Comparison of ENCODE assay signal across 35 mouse cellular contexts in genomic region chr1:168660956-168661355, GRCm38 (mm10).
"Had no signal": no experiment of that assay in that cellular context is flagged by ENCODE, and none has a peak within 500 bp of the region (broad histone marks: within the 10 kb centered on the region; RNA-seq: fewer than 3 reads in every experiment).

No protein-coding gene starts in this region.

- H3K9me3 ChIP-seq: heart, embryonic 10.5 days; heart, embryonic 12.5 days; heart, embryonic 13.5 days; heart, embryonic 15.5 days; hindbrain, embryonic 10.5 days; hindbrain, embryonic 12.5 days; hindbrain, embryonic 13.5 days; hindbrain, embryonic 15.5 days; intestine, embryonic 15.5 days; kidney, embryonic 15.5 days had no signal

- H3K9ac ChIP-seq: heart, embryonic 12.5 days; heart, embryonic 13.5 days; heart, embryonic 15.5 days; hindbrain, embryonic 12.5 days; hindbrain, embryonic 13.5 days; hindbrain, embryonic 14.5 days; hindbrain, embryonic 15.5 days; intestine, embryonic 15.5 days; kidney, embryonic 15.5 days had no signal

- H3K27me3 ChIP-seq: heart, embryonic 12.5 days; heart, embryonic 13.5 days; heart, embryonic 15.5 days; hindbrain, embryonic 12.5 days; hindbrain, embryonic 13.5 days; hindbrain, embryonic 15.5 days; intestine, embryonic 15.5 days; kidney, embryonic 15.5 days had no signal

- H3K4me2 ChIP-seq: heart, embryonic 11.5 days; heart, embryonic 12.5 days; heart, embryonic 13.5 days; heart, embryonic 15.5 days; hindbrain, embryonic 12.5 days; hindbrain, embryonic 13.5 days; hindbrain, embryonic 14.5 days; hindbrain, embryonic 15.5 days; intestine, embryonic 15.5 days; kidney, embryonic 15.5 days had no signal

- DNase-seq: heart, postnatal 10 days; heart, postnatal 14 days; heart, postnatal 36 days; kidney, adult 11 months; kidney, adult 18-20 months; kidney, adult 2 months; kidney, adult 8-10 months; kidney, adult 9 months; kidney, postnatal 10 days; kidney, postnatal 14 days; kidney, postnatal 25 days; kidney, postnatal 36 days; kidney, postnatal 4 days; layer of hippocampus, adult 9-11 months; layer of hippocampus, postnatal 36 days had no signal

- H3K4me3 ChIP-seq: heart, embryonic 10.5 days; heart, embryonic 12.5 days; heart, embryonic 13.5 days; heart, embryonic 15.5 days; hindbrain, embryonic 10.5 days; hindbrain, embryonic 12.5 days; hindbrain, embryonic 13.5 days; hindbrain, embryonic 15.5 days; intestine, embryonic 15.5 days; kidney, embryonic 15.5 days; layer of hippocampus, adult 2 months; left cerebral cortex, adult 2 months had no signal

- H3K36me3 ChIP-seq: heart, embryonic 10.5 days; heart, embryonic 12.5 days; heart, embryonic 13.5 days; heart, embryonic 15.5 days; hindbrain, embryonic 10.5 days; hindbrain, embryonic 12.5 days; hindbrain, embryonic 13.5 days; hindbrain, embryonic 15.5 days; intestine, embryonic 15.5 days; kidney, embryonic 15.5 days had no signal

- H3K4me1 ChIP-seq: heart, embryonic 15.5 days; intestine, embryonic 15.5 days had no signal

- H3K27ac ChIP-seq: heart, embryonic 10.5 days; heart, embryonic 13.5 days; heart, embryonic 15.5 days; hindbrain, embryonic 10.5 days; hindbrain, embryonic 12.5 days; hindbrain, embryonic 13.5 days; hindbrain, embryonic 14.5 days; hindbrain, embryonic 15.5 days; hindbrain, postnatal 0 days; intestine, embryonic 15.5 days; kidney, embryonic 15.5 days; kidney, postnatal 0 days; layer of hippocampus, adult 2 months; left cerebral cortex, adult 2 months had no signal

- ATAC-seq: hindbrain, embryonic 16.5 days; hindbrain, postnatal 0 days; inflammation-experienced regulatory T-cells, adult 6 months; intestine, embryonic 15.5 days; intestine, embryonic 16.5 days; intestine, postnatal 0 days had no signal
